Mouse (Mus musculus) cerebellum, postnatal 36 days (tissue): ENCODE data around the gene Kif17.
"Not testable (repeated sequence)": the region's sequence is repeated elsewhere in the genome, so short reads cannot be mapped to it uniquely, and the experiment has no call there.

ENCODE experiments used
- DNase-seq, 2 experiments: peaks; one replicate each; pipeline ENCODE4 v3.0.0; 2021 to 2022; ENCODE audit warnings: mixed read lengths in 2 of 2

Gene Kif17

GRCm38 (mm10) chr4:138315781-138316180 is 65.5 kb downstream of the Kif17 start:
- no peak for DNase-seq

GRCm38 (mm10) chr4:138316369-138316768 is 66.1 kb downstream of the Kif17 start:
- DNase-seq = no peak

GRCm38 (mm10) chr4:138318509-138319266 is 68.5 kb downstream of the Kif17 start:
- DNase-seq = peak; percentile 65 to 68

- DNase-seq = peak; percentile 84 to 94
Observed at GRCm38 (mm10) chr4:138319508-138319907, 69.3 kb downstream of the Kif17 start.

GRCm38 (mm10) chr4:138320711-138321110 is 70.5 kb downstream of the Kif17 start:
- no peak for DNase-seq

- DNase-seq = no peak
Observed at GRCm38 (mm10) chr4:138321488-138321887, 71.3 kb downstream of the Kif17 start.

- DNase-seq = no peak
Observed at GRCm38 (mm10) chr4:138322692-138323091, 72.5 kb downstream of the Kif17 start.

GRCm38 (mm10) chr4:138323753-138324152 is 73.5 kb downstream of the Kif17 start:
- no peak for DNase-seq

- no peak for DNase-seq
Observed at GRCm38 (mm10) chr4:138324451-138324850, 74.2 kb downstream of the Kif17 start.

- peak; percentile 92 to 95 for DNase-seq
Observed at GRCm38 (mm10) chr4:138325466-138326076, 75.3 kb downstream of the Kif17 start.

- peak; percentile 92 for DNase-seq
Observed at GRCm38 (mm10) chr4:138326077-138326695, 76.0 kb downstream of the Kif17 start, which contains the start of gene Pink1. Gene Pink1, minus strand, starts transcription at chr4:138326307.

GRCm38 (mm10) chr4:138327155-138327554 is 76.9 kb downstream of the Kif17 start:
- DNase-seq = not testable (repeated sequence)

GRCm38 (mm10) chr4:138327891-138328470 is 77.7 kb downstream of the Kif17 start:
- DNase-seq = no peak

GRCm38 (mm10) chr4:138330264-138330671 is 80.0 kb downstream of the Kif17 start:
- no peak for DNase-seq

- DNase-seq = peak; percentile 46 to 52
Observed at GRCm38 (mm10) chr4:138331647-138332046, 81.4 kb downstream of the Kif17 start.

- no peak for DNase-seq
Observed at GRCm38 (mm10) chr4:138333135-138333534, 82.9 kb downstream of the Kif17 start.

GRCm38 (mm10) chr4:138335036-138335435 is 84.8 kb downstream of the Kif17 start:
- DNase-seq = no peak

GRCm38 (mm10) chr4:138335648-138336047 is 85.4 kb downstream of the Kif17 start:
- no peak for DNase-seq

- no peak for DNase-seq
Observed at GRCm38 (mm10) chr4:138336876-138337275, 86.6 kb downstream of the Kif17 start.

- DNase-seq = no peak
Observed at GRCm38 (mm10) chr4:138337341-138337740, 87.1 kb downstream of the Kif17 start.

- peak; percentile 65 to 70 for DNase-seq
Observed at GRCm38 (mm10) chr4:138339963-138340362, 89.7 kb downstream of the Kif17 start.

- no peak for DNase-seq
Observed at GRCm38 (mm10) chr4:138341393-138341792, 91.2 kb downstream of the Kif17 start.

GRCm38 (mm10) chr4:138342048-138342447 is 91.8 kb downstream of the Kif17 start:
- DNase-seq = no peak
